Mouse (Mus musculus): ENCODE results near the gene Hsd3b5.
"Not testable (repeated sequence)": the region's sequence is repeated elsewhere in the genome, so short reads cannot be mapped to it uniquely, and the experiment has no call there.

Gene Hsd3b5

DNA sequence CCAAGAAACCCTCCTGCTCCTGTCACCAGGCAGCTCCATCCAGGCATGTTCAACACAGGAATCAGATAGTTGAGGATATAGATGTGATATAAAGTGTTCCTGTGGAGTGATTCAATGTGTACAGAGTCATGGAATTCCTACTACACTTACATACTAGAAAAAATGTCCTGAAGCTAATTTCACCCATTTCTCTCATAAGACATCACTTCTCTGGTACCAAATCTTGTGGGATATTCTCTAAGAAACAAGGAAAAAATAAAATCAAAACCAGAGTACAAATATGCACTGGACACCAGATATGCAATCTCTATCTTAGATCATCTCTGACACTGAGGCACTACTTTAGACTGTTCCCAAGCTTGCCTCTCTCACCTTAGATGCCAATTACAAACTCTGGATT lies at the start of gene Hsd3b5:
Hsd3b5 (minus strand) TSS at position 101 of the 400 bp plus-strand sequence.
- no peak for DNase-seq

DNA sequence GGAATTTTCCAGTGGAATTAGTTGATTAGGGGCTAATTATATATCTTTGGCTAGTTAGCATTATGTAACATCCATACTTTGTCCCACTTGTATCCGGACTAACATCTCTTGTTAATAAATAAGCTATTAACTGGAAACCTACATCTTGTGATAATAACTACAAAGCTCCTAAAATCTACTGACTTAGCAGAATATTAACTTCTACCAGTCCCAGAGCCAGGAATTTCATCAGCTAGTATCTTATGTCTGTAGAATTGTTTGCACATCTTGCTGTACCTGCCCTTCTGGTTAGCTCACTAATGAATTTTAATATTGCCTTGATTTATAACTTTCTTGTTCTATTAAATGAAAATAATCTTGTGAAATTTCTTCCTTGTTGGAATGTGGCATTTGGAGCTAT lies 5.1 kb upstream of the Hsd3b5 start:
- no peak for DNase-seq

DNA sequence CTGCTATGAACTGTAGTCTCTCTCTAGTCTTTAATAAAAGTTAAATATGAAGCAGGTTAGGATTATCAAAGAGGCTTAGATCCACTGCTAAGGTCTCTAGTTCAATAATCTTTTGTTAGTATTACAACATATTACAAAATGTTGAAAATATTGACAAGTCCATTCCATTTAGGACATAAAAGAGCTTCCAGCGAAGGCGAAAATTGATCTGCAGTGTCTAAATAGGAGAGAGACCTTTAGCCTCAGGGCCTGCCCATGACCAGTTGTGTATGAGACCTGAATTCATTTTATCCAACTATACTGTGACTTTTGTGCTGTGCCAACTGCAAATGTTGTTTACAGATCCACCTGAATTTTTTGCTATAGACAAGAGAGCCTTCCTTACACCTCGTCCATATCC lies 419 bp downstream of the Hsd3b5 start:
- no peak for DNase-seq

DNA sequence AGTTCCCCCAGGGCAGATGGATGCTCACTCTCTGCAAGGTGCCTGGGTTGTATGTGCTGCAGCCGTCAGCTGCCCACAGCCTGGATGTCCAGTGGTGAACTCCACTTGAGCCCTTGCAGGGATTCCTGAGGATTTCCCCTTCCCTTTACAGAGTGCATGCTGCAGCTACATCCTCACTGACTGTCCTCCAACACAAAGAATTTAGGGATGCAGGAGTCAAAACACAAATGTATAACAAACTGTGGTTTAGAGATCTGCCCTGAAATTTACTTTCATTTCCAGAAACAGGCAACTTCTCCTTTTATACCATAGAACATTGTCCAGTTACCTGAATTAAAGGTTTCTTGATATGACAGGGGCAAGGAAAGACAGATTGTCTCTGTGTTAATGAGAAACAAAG lies 13.3 kb downstream of the Hsd3b5 start:
- not testable (repeated sequence) for DNase-seq

DNA sequence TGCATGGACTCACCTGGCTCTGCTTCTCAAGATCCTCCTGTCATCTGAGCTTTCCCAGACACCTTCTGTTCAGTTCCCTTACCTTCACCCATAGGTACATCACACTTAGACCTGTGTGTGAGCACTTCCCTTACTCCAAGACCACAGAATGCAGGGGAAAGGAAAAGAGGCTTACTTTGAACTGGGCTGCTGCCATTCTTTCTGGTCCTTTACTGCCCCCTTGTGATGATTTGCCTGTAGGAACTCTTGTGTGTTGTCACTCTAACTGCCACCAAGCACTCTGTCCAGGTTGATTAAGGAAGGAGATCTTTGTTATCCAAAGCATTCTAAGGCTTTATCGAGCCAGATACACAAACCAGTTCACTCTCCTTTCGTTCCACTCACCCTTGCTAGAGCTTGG lies 13.8 kb downstream of the Hsd3b5 start:
- DNase-seq = not testable (repeated sequence)

DNA sequence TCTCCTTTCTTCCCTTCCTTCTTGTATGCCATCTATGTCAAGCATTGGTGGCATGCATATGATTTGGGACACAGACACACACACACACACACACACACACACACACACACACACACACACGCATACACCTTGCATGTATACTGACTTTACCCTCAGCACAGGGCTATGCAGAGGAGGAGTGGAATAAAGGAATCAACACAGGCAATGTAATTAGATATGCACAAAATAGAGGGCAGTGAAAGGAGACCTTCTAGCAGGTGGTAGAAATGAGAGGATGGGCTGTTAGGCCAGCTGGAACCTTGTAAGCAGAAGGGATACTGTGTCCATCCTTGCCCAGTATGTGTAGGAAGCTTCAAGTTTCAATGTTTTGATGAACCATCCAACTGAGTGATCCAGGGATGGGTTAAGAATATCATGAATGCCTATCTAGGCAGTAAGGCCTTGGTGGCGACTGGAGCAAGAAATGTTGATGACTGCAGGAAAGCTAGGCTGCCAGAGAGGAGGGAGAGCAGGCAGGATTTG lies 15.6 kb downstream of the Hsd3b5 start:
- not testable (repeated sequence) for DNase-seq

DNA sequence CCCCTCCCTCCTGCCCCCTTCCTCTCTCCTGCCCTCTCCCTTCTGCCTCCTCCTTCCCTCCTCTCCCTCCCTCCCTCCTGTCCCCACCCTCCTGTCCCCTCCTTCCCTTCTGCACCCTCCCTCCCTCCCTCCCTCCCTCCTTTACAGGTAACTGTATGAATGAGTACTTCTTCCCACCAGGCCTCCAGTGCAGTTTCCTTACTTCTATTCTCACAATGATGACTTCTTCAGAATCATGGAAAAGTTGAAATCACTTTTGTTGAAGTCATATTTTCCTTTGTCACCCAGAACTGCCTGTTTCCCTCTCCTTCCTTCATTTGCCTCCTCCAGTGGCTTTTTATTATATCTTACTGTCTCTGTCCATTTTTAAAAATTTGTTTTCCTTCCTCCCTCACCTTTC lies 16.1 kb downstream of the Hsd3b5 start:
- no peak for DNase-seq

DNA sequence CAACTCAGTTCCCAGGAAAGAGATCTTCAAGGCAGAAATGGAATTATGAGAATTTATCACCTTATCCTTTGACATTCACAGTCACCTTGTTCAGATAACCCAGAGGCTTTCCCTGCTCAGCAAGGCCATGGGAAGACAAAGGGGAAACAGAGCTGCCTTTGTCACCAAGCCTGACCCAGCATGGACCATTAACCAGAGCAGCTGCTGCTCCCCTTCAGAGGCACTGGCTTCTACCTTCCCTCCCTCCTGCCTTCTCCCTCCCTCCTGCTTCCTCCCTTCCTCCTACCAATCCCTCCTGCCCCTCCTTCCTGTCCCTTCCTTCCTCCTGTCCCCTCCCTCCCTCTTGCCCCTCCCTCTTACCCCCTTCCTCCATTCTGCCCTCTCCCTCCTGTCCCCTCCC lies 16.5 kb downstream of the Hsd3b5 start:
- not testable (repeated sequence) for DNase-seq

DNA sequence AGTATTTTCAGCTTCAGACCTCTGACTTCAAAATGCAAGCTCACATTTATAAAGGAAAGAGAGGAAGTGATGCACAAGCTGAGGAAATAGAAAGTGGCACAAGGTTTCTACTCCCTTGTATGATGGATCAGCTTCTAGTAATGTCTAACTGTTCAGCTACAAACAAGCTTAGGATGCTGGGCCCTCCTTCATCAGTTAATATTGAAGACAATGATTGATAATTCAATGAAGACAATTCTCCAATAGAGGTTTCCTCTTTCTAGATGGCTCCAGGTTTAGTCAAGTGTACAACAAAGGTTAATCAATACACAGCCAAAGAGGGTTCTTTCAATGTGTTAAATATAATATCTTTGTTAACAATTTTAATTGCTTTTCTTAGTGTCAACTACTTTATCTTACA lies 41.3 kb downstream of the Hsd3b5 start, which contains the start of gene Gm10681:
Gm10681 (minus strand) TSS at position 101 of the 400 bp plus-strand sequence.
- DNase-seq = no peak

DNA sequence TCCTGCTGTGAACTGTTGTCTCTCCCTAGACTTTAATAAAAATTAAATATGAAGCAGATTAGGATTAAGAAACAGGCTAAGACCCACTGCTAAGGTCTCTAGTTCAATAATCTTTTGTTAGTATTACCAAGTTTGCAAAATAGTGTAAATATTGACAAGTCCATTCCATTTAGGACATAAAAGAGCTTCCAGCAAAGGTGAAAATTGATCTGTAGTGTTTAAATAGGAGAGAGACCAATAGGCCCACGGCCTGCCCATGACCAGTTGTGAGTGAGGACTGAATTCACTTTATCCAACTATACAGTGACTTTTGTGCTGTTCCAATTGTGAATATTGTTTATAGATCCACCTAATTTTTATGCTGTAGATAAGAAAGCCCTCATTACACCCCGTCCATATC lies 42.3 kb downstream of the Hsd3b5 start:
- DNase-seq = no peak

DNA sequence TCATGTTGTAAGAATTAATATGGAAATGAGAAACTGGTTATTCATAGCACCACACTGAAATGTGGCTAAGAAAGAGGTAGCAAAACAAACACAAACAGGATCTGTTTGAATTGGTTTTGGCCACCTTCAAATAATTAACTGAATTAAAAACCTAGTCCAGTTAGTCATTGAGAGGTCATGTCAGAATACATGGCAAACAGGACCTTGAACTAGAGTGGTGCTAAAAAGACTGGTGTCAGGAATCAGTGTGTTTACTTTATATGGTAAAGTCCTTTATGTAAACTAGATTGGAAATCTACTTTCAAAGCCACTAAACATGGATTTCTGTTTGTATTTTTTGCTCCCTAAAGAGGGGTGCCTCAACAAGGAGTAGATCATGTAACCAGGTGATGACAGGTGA lies 47.4 kb downstream of the Hsd3b5 start:
- DNase-seq = not testable (repeated sequence)

DNA sequence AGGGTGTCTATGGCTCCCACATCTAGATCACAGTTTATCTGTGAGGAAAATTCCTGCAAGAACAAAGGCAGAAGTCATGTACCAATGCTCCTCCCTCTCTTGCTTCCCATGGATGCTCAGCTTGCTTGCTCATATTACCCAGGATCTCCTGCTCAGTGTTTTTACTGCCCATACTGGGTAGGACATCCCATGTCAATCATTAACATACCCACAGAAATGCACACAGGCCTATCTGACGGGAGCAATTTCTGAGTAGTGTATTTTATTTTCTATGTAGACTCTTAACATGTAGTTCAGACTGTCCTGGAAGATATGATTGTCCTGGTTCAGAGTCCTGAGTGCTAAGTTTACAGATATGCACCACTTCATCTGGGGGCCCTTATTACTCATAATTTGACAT lies 47.9 kb downstream of the Hsd3b5 start:
- DNase-seq = not testable (repeated sequence)

DNA sequence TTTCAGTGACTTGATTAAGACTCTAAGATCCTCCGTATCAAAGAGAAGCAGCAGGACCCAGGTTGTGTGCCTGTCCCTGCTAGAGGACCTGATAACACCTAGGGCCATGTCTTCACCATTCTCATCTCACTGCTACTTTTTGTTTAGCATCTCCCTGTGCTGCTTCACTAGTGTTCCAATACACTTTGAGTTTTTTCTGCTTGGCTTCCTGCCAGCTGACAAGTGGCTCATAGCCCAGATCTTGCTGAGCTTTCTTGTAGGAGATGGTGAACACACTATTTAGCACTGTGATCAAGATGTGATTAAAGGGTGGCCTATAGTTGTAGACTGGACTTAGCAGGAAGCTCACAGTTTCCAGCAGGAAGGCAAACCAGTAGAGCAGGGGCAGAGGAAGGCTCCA lies 49.0 kb downstream of the Hsd3b5 start:
- DNase-seq = not testable (repeated sequence)
